In genomic region chr5:114639645-114639957, GRCm38 (mm10) we compare ENCODE assay signal across 8 mouse cellular contexts. TPM values are rescaled to one million over a fixed set of nuclear protein-coding genes. Genes with fewer than 3 reads are reported as not detected.
A peak's percentile ranks its signal among the peaks of the same experiment; 100 is the strongest.
DNase-seq lines count a peak whose midpoint lies in the region; ATAC-seq and TF ChIP-seq lines count a peak whose summit lies in the region.

No protein-coding gene starts in this region.

- TF ChIP-seq CTCF in lung, postnatal 0 days (IDR thresholded peaks at IDR 0.05): no peak
- TF ChIP-seq CTCF in stomach, postnatal 0 days (IDR thresholded peaks at IDR 0.05; ENCODE audit: low read depth): no peak

- DNase-seq in cerebellum, adult 11-12 months: no peak
- no peak for DNase-seq in lung, postnatal 0 days (ENCODE audit: low spot score)
- DNase-seq in lung, postnatal 14 days: no peak
- no peak for DNase-seq in limb, embryonic 14.5 days (ENCODE audit: low spot score)
- DNase-seq in stomach, postnatal 0 days (ENCODE audit: low spot score): no peak
- DNase-seq in urinary bladder, postnatal 25 days (ENCODE audit: low spot score): no peak
- no peak for DNase-seq in left cerebral cortex, postnatal 14 days (ENCODE audit: low spot score in 2 of 2)

- no peak overlapping the region for H3K27ac ChIP-seq in lung, postnatal 0 days (ENCODE audit: low read length)
- H3K27ac ChIP-seq in limb, embryonic 14.5 days (replicated peaks; ENCODE audit: low read depth, low read length): no peak overlapping the region
- H3K27ac ChIP-seq in stomach, postnatal 0 days (replicated peaks): no peak overlapping the region

- no peaks in the 10 kb centered on the region for H3K36me3 ChIP-seq in lung, postnatal 0 days (ENCODE audit: insufficient read depth, low read length)
- no peaks in the 10 kb centered on the region for H3K36me3 ChIP-seq in limb, embryonic 14.5 days (ENCODE audit: control insufficient read depth, insufficient read depth, low read length)
- H3K36me3 ChIP-seq in stomach, postnatal 0 days (ENCODE audit: control insufficient read depth, insufficient read depth, low read length): no peaks in the 10 kb centered on the region

- no peak; the same call in 1 of the 2 replicates for TF ChIP-seq EP300 in lung, postnatal 0 days (IDR thresholded peaks at IDR 0.05)
- peak; percentile 5 for TF ChIP-seq EP300 in stomach, postnatal 0 days (optimal IDR thresholded peaks at IDR 0.05)

- no peak overlapping the region for H3K9ac ChIP-seq in lung, postnatal 0 days (replicated peaks; ENCODE audit: low read depth)
- H3K9ac ChIP-seq in limb, embryonic 14.5 days (ENCODE audit: low read depth, low read length, severe bottlenecking): no peak overlapping the region
- no peak overlapping the region for H3K9ac ChIP-seq in stomach, postnatal 0 days (ENCODE audit: low read length)

- intact Hi-C loops in left cerebral cortex, postnatal 14 days (cut with DNase I): loop anchor here (1.0 to 5.0 kb wide), 2 partner anchors 28 to 58 kb away; no protein-coding TSS in a partner anchor

- no peaks in the 10 kb centered on the region for H3K9me3 ChIP-seq in lung, postnatal 0 days (ENCODE audit: low read length)
- no peaks in the 10 kb centered on the region for H3K9me3 ChIP-seq in limb, embryonic 14.5 days (ENCODE audit: control insufficient read depth, low read length)
- H3K9me3 ChIP-seq in stomach, postnatal 0 days (ENCODE audit: control insufficient read depth, low read length): no peaks in the 10 kb centered on the region

- WGBS in lung, postnatal 0 days: 30% methylated on average over 7 of the region's 7 CpGs
- 22% methylated on average over 7 of the region's 7 CpGs for WGBS in limb, embryonic 14.5 days
- 27% methylated on average over 7 of the region's 7 CpGs for WGBS in stomach, postnatal 0 days

- H3K4me1 ChIP-seq in lung, postnatal 0 days (ENCODE audit: insufficient read depth, low read depth, low read length): 0 out of 2 replicates have a peak, but pooled peaks cover 3% of the 10 kb centered on the region
- peaks cover 4% of the 10 kb centered on the region; the same call in 1 of the 2 replicates for H3K4me1 ChIP-seq in limb, embryonic 14.5 days (ENCODE audit: control insufficient read depth, insufficient read depth, low read length)
- H3K4me1 ChIP-seq in stomach, postnatal 0 days (replicated peaks; ENCODE audit: control insufficient read depth, insufficient read depth): no peaks in the 10 kb centered on the region; the same call in 1 of the 2 replicates

- H3K4me3 ChIP-seq in lung, postnatal 0 days (ENCODE audit: low read depth, low read length): no peak overlapping the region
- no peak overlapping the region for H3K4me3 ChIP-seq in limb, embryonic 14.5 days (replicated peaks; ENCODE audit: low read length)
- H3K4me3 ChIP-seq in stomach, postnatal 0 days (ENCODE audit: low read depth, low read length): no peak overlapping the region

- TF ChIP-seq POLR2A in limb, embryonic 14.5 days (IDR thresholded peaks at IDR 0.05; ENCODE audit: borderline replicate concordance, extremely low read depth, insufficient read depth, insufficient read length): no peak

- 0 out of 2 replicates have a peak, but pooled peaks have one; percentile 26 for ATAC-seq in cerebellum, adult (ENCODE audit: insufficient number of reproducible peaks, low FRiP score, low TSS enrichment)
- ATAC-seq in lung, postnatal 0 days: no peak
- ATAC-seq in limb, embryonic 14.5 days (ENCODE audit: low FRiP score, low read depth): peak; percentile 45; the same call in 1 of the 2 replicates
- ATAC-seq in stomach, postnatal 0 days (ENCODE audit: low FRiP score, low TSS enrichment): no peak

- H3K27me3 ChIP-seq in lung, postnatal 0 days (replicated peaks; ENCODE audit: insufficient read depth, low read length): 0 out of 2 replicates have a peak, but pooled peaks cover 8% of the 10 kb centered on the region
- H3K27me3 ChIP-seq in limb, embryonic 14.5 days (ENCODE audit: control insufficient read depth, insufficient read depth, low read length): no peaks in the 10 kb centered on the region
- no peaks in the 10 kb centered on the region; the same call in 1 of the 2 replicates for H3K27me3 ChIP-seq in stomach, postnatal 0 days (ENCODE audit: control insufficient read depth, insufficient read depth, low read length)

- peak overlapping the region; percentile 30 for H3K4me2 ChIP-seq in lung, postnatal 0 days (replicated peaks; ENCODE audit: low read depth, low read length)
- H3K4me2 ChIP-seq in limb, embryonic 14.5 days (replicated peaks; ENCODE audit: low read depth, low read length, severe bottlenecking): 0 out of 2 replicates have a peak overlapping the region, but pooled peaks have one; percentile 3
- peak overlapping the region; percentile 14; the same call in 1 of the 2 replicates for H3K4me2 ChIP-seq in stomach, postnatal 0 days (replicated peaks; ENCODE audit: low read depth)

RNA-seq across cellular contexts. Expression of gene Trpv4, which starts 18.6 kb away (rescaled TPM):
- polyA plus RNA-seq in lung, postnatal 0 days (2015; fragmentation: Nextera tagmentation; extraction: Ambion mirVana): 2.2 and 3.4 TPM in 2 replicates
- polyA plus RNA-seq in limb, embryonic 14.5 days (2012; rRNA removed): 44.9 and 68.2 TPM in 2 replicates
- polyA plus RNA-seq in limb, embryonic 14.5 days (2014; fragmentation: Nextera tagmentation; extraction: Ambion mirVana): 12.9 TPM in 2 replicates
- 2.1 and 2.8 TPM in 2 replicates for polyA plus RNA-seq in stomach, postnatal 0 days (2015; fragmentation: Nextera tagmentation; extraction: Ambion mirVana)
- 1 to 10 TPM; 2.0 to 2.2 TPM for total RNA-seq in left cerebral cortex, postnatal 14 days (2021)

RNA-seq across cellular contexts. Expression of gene Gltp, which starts 51.2 kb away (rescaled TPM):
- 88.2 and 89.4 TPM in 2 replicates for polyA plus RNA-seq in lung, postnatal 0 days (2015; fragmentation: Nextera tagmentation; extraction: Ambion mirVana)
- polyA plus RNA-seq in limb, embryonic 14.5 days (2012; rRNA removed): 132 and 144 TPM in 2 replicates
- polyA plus RNA-seq in limb, embryonic 14.5 days (2014; fragmentation: Nextera tagmentation; extraction: Ambion mirVana): 229 and 289 TPM in 2 replicates
- polyA plus RNA-seq in stomach, postnatal 0 days (2015; fragmentation: Nextera tagmentation; extraction: Ambion mirVana): 482 and 496 TPM in 2 replicates
- 10 to 100 TPM; 32.1 to 39.2 TPM for total RNA-seq in left cerebral cortex, postnatal 14 days (2021)

Comparison
In these comparisons a context has a peak if more than half of its experiments do, and no peak if none do; other contexts are left out.
1. ATAC-seq: peak in cerebellum, adult (single experiment) and limb, embryonic 14.5 days (single experiment); none in lung, postnatal 0 days (single experiment) and stomach, postnatal 0 days (single experiment).
2. Peak in every context shown above with its lines, with median percentiles within 50 percentile points of each other: H3K4me2 ChIP-seq.